Mouse (Mus musculus) stomach, postnatal 0 days (tissue): Measurements from ENCODE around the gene Frrs1l.
A peak's percentile ranks its signal among the peaks of the same experiment; 100 is the strongest.

Source experiments
- CTCF ChIP-seq: IDR thresholded peaks from 2 replicates; pipeline ENCODE4 v1.5.1; 2016; ENCODE audit warnings: antibody characterized with exemption, low read depth, mild to moderate bottlenecking, moderate library complexity
- EP300 ChIP-seq: optimal IDR thresholded peaks from 2 replicates; pipeline ENCODE3; 2016; ENCODE audit warnings: antibody characterized with exemption

GRCm38 (mm10) chr4:56909568-56909967, 80.6 kb downstream of the Frrs1l start:
- no peak for TF ChIP-seq CTCF
- peak; percentile 30 for TF ChIP-seq EP300
